Mouse (Mus musculus) kidney, embryonic 16.5 days (tissue): ENCODE measurements around the gene Rai1. TPM values are rescaled to one million over a fixed set of nuclear protein-coding genes. Genes with fewer than 3 reads are reported as not detected.

ENCODE experiments used
- ATAC-seq: fragments of 200-750 bp; cut with Nextera tagmentation; 2 replicates; pipeline ENCODE4 v1.8.0; 2017; ENCODE audit warnings: moderate TSS enrichment; ENCODE audit not compliant: low FRiP score, low TSS enrichment
- H3K27ac ChIP-seq: fragments of 300-500 bp; sonication (generic); 2 replicates; pipeline ENCODE4 v1.5.1; 2014; ENCODE audit warnings: low read length
- H3K27me3 ChIP-seq: fragments of 300-500 bp; sonication (generic); 2 replicates; pipeline ENCODE4 v1.6.1; 2014; ENCODE audit warnings: low read length, control low read depth, mixed read lengths; ENCODE audit not compliant: insufficient read depth
- H3K36me3 ChIP-seq: fragments of 300-500 bp; sonication (generic); 2 replicates; pipeline ENCODE4 v1.6.1; 2014; ENCODE audit warnings: low read length, control low read depth, mixed read lengths; ENCODE audit not compliant: insufficient read depth
- H3K4me1 ChIP-seq: fragments of 300-500 bp; sonication (generic); 2 replicates; pipeline ENCODE4 v1.6.1; 2014; ENCODE audit warnings: low read length, control low read depth, mixed read lengths; ENCODE audit not compliant: insufficient read depth
- H3K4me2 ChIP-seq: fragments of 300-500 bp; sonication (generic); replicated peaks from 2 replicates; pipeline ENCODE4 v1.6.1; 2014; ENCODE audit warnings: low read depth, low read length
- H3K4me3 ChIP-seq: fragments of 300-500 bp; sonication (generic); 2 replicates; pipeline ENCODE4 v1.5.1; 2014; ENCODE audit warnings: mild to moderate bottlenecking, low read length
- H3K9ac ChIP-seq: fragments of 300-500 bp; sonication (generic); replicated peaks from 2 replicates; pipeline ENCODE4 v1.6.1; 2014; ENCODE audit warnings: low read length
- H3K9me3 ChIP-seq: fragments of 300-500 bp; sonication (generic); 2 replicates; pipeline ENCODE4 v1.6.1; 2016; ENCODE audit warnings: low read length, control low read depth
- WGBS: fragments of 180-500 bp; shearing (Covaris S2); extraction: QIAGEN DNeasy Blood & Tissue Kit; methylation state at CpG from one replicate; pipeline ENCODE4 v1.1.7; 2014; 5-methylcytosine and 5-hydroxymethylcytosine counted together
- polyA plus RNA-seq: library from polyadenylated mRNA; unstranded; fragments of >200 nt; fragmentation: Nextera tagmentation; extraction: Ambion mirVana; gene quantifications from 2 replicates; pipeline ENCODE4 v1.2.1, GENCODE M21; 2015

Gene Rai1
- polyA plus RNA-seq, 1 experiment from 2014 or later, result 21.5 TPM

- H3K4me3 ChIP-seq, result peak overlapping the region; percentile 62
- no peaks in the 10 kb centered on the region for H3K27me3 ChIP-seq
- peaks cover 32% of the 10 kb centered on the region for H3K4me1 ChIP-seq
- H3K9ac ChIP-seq, result peak overlapping the region; percentile 71
- WGBS, result under 1% methylated on average over 46 of the region's 46 CpGs
- H3K4me2 ChIP-seq, result peak overlapping the region; percentile 72
- peak overlapping the region; percentile 74 for H3K27ac ChIP-seq
- no peaks in the 10 kb centered on the region for H3K9me3 ChIP-seq
- H3K36me3 ChIP-seq, result peaks cover 4% of the 10 kb centered on the region; the same call in 1 of the 2 replicates
- peak; percentile 81 for ATAC-seq
Measured at GRCm38 (mm10) chr11:60220291-60220804, 115.5 kb downstream of the Rai1 start.

DNA sequence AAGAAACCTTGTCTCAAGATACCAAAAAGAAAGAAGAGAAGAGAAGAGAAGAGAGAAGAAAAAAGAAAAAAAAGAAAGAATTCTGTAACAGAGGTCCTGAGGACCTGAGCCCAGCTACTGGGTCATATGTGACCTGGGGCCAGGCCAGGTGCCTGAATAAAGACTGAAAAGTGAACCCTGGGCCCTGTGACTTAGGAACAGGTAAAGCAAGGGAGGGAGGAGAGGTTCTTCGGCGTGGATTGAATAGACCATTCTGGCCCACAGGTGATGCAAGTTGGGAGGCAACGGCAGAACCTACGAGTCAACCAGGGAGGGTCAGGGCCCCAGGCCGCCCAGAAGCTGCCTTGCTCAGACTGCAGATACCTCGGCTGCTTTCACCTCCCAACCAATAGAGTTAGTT, 116.6 kb downstream of the Rai1 start:
- Histone ChIP-seq H3K4me2 (no peak overlapping the region), H3K27me3 (no peaks in the 10 kb centered on the region), H3K9me3 (no peaks in the 10 kb centered on the region), H3K27ac (no peak overlapping the region), H3K36me3 (peaks cover 4% of the 10 kb centered on the region; the same call in 1 of the 2 replicates), H3K9ac (no peak overlapping the region), H3K4me3 (no peak overlapping the region), H3K4me1 (peaks cover 32% of the 10 kb centered on the region)
- no peak for ATAC-seq
- 86% methylated on average over 6 of the region's 6 CpGs for WGBS

DNA sequence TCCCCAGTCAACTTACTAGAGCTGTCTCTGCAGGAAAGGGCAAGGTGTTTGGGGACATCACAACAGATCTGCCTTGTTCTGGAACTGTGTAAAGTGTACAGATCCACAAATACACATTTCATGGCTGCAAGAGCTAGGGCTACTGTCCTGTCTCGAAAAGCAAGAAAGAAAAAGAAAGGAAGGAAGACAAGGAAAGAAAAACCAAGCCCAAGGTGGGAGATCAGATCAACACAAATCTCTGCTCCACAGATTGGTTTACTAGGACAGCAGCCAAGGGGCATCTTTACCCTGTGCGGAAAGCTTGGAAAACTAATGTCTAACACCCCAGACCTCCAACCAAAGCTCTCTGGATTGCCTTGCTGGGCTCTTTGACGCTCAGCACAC, 117.3 kb downstream of the Rai1 start:
- peak overlapping the region; percentile 46; the same call in 1 of the 2 replicates for H3K4me3 ChIP-seq
- H3K27ac ChIP-seq, result no peak overlapping the region
- no peaks in the 10 kb centered on the region for H3K9me3 ChIP-seq
- H3K27me3 ChIP-seq, result no peaks in the 10 kb centered on the region
- ATAC-seq, result no peak
- peak overlapping the region; percentile 61; the same call in 1 of the 2 replicates for H3K9ac ChIP-seq
- 54% methylated on average over 3 of the region's 3 CpGs for WGBS
- peaks cover 27% of the 10 kb centered on the region for H3K4me1 ChIP-seq
- peak overlapping the region; percentile 76 for H3K4me2 ChIP-seq
- H3K36me3 ChIP-seq, result peaks cover 4% of the 10 kb centered on the region; the same call in 1 of the 2 replicates

- peak within 1 kb of the TSS; percentile 76 for H3K4me2 ChIP-seq
- ATAC-seq, result peak; percentile 72
- H3K9me3 ChIP-seq, result no peaks in the 10 kb centered on the region
- H3K4me1 ChIP-seq, result peaks cover 27% of the 10 kb centered on the region
- H3K9ac ChIP-seq, result peak within 1 kb of the TSS; percentile 61
- 4% methylated on average over 46 of the region's 46 CpGs for WGBS
- no peaks in the 10 kb centered on the region for H3K27me3 ChIP-seq
- H3K27ac ChIP-seq, result peak within 1 kb of the TSS; percentile 56
- peaks cover 4% of the 10 kb centered on the region; the same call in 1 of the 2 replicates for H3K36me3 ChIP-seq
- peak within 1 kb of the TSS; percentile 46 for H3K4me3 ChIP-seq
Measured at GRCm38 (mm10) chr11:60222469-60223236, 117.8 kb downstream of the Rai1 start, which contains the start of gene Srebf1. TSS of gene Srebf1 (minus strand) at chr11:60222581.

GRCm38 (mm10) chr11:60224676-60225075, 119.9 kb downstream of the Rai1 start:
- Histone ChIP-seq H3K36me3 (no peaks in the 10 kb centered on the region), H3K27me3 (no peaks in the 10 kb centered on the region), H3K9me3 (no peaks in the 10 kb centered on the region), H3K9ac (no peak overlapping the region), H3K4me2 (no peak overlapping the region), H3K4me3 (no peak overlapping the region), H3K27ac (no peak overlapping the region), H3K4me1 (peaks cover 18% of the 10 kb centered on the region)
- no peak for ATAC-seq
- WGBS, result 56% methylated on average over 4 of the region's 4 CpGs

- Histone ChIP-seq H3K27me3 (no peaks in the 10 kb centered on the region), H3K4me2 (no peak overlapping the region), H3K9me3 (no peaks in the 10 kb centered on the region), H3K36me3 (no peaks in the 10 kb centered on the region), H3K4me1 (peaks cover 17% of the 10 kb centered on the region), H3K27ac (no peak overlapping the region), H3K9ac (no peak overlapping the region), H3K4me3 (no peak overlapping the region)
- WGBS, result 94% methylated on average over 1 of the region's 1 CpGs
- no peak for ATAC-seq
Measured at GRCm38 (mm10) chr11:60225874-60226273, 121.1 kb downstream of the Rai1 start.

DNA sequence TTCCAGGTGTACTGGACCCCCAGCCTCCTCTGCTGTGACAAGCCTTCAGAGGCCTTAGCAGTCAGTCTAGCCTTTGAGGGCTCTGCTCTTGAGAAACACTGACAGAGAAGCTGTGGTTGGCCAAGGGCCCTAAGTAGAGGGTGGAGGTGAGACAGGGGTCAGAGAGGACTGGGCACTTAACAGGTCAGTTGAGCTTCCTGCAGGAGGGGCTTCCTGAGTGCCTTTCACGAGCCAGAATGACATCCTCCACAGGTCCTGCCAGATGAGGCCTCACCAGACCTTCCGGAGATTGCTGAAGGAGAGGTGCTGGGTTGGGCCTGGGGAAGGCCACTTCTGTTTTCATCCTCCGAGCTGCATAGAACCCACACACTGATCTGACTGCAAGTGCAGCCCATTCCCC, 123.7 kb downstream of the Rai1 start:
- WGBS, result 56% methylated on average over 3 of the region's 3 CpGs
- Histone ChIP-seq H3K27ac (no peak overlapping the region), H3K4me2 (no peak overlapping the region), H3K9me3 (no peaks in the 10 kb centered on the region), H3K4me3 (no peak overlapping the region), H3K36me3 (no peaks in the 10 kb centered on the region), H3K27me3 (no peaks in the 10 kb centered on the region), H3K9ac (no peak overlapping the region), H3K4me1 (peaks cover 22% of the 10 kb centered on the region)
- no peak for ATAC-seq

- Histone ChIP-seq H3K27ac (peak overlapping the region; percentile 54; the same call in 1 of the 2 replicates), H3K27me3 (no peaks in the 10 kb centered on the region), H3K36me3 (no peaks in the 10 kb centered on the region), H3K4me2 (no peak overlapping the region), H3K9me3 (no peaks in the 10 kb centered on the region), H3K9ac (no peak overlapping the region), H3K4me1 (peaks cover 22% of the 10 kb centered on the region), H3K4me3 (no peak overlapping the region)
- WGBS, result 58% methylated on average over 13 of the region's 13 CpGs
- peak; percentile 87 for ATAC-seq
Measured at GRCm38 (mm10) chr11:60229821-60230220, 125.0 kb downstream of the Rai1 start.

GRCm38 (mm10) chr11:60230512-60230911, 125.7 kb downstream of the Rai1 start:
- no peak for ATAC-seq
- Histone ChIP-seq H3K9ac (0 out of 2 replicates have a peak overlapping the region, but pooled peaks have one; percentile 9), H3K27ac (0 out of 2 replicates have a peak overlapping the region, but pooled peaks have one; percentile 54)

GRCm38 (mm10) chr11:60231326-60231725, 126.5 kb downstream of the Rai1 start:
- Histone ChIP-seq H3K36me3 (no peaks in the 10 kb centered on the region), H3K9me3 (no peaks in the 10 kb centered on the region), H3K4me2 (no peak overlapping the region), H3K27ac (no peak overlapping the region), H3K27me3 (no peaks in the 10 kb centered on the region), H3K4me3 (no peak overlapping the region), H3K4me1 (peaks cover 22% of the 10 kb centered on the region), H3K9ac (no peak overlapping the region)
- 70% methylated on average over 3 of the region's 3 CpGs for WGBS
- no peak for ATAC-seq

More at GRCm38 (mm10) chr11:60230512-60230911, 125.7 kb downstream of the Rai1 start:
- Histone ChIP-seq H3K27me3 (no peaks in the 10 kb centered on the region), H3K4me3 (no peak overlapping the region), H3K9me3 (no peaks in the 10 kb centered on the region), H3K4me2 (no peak overlapping the region), H3K4me1 (peaks cover 22% of the 10 kb centered on the region), H3K36me3 (no peaks in the 10 kb centered on the region)
- 88% methylated on average over 7 of the region's 7 CpGs for WGBS
